Comparison of ENCODE assay signal across 24 mouse cellular contexts in genomic region chr13:109623201-109623600, GRCm38 (mm10).
DNase-seq lines count a peak whose midpoint lies in the region; ATAC-seq and TF ChIP-seq lines count a peak whose summit lies in the region.
"Had no signal": no experiment of that assay in that cellular context is flagged by ENCODE, and none has a peak within 500 bp of the region (broad histone marks: within the 10 kb centered on the region; RNA-seq: fewer than 3 reads in every experiment).

No protein-coding gene starts in this region.

- H3K9me3 ChIP-seq in hindbrain, postnatal 0 days (ENCODE audit: low read length): no peaks in the 10 kb centered on the region
- no peaks in the 10 kb centered on the region for H3K9me3 ChIP-seq in hindbrain, embryonic 10.5 days
- H3K9me3 ChIP-seq: forebrain, embryonic 10.5 days; forebrain, embryonic 13.5 days; heart, embryonic 12.5 days; heart, embryonic 15.5 days; hindbrain, embryonic 12.5 days; hindbrain, embryonic 15.5 days; intestine, embryonic 15.5 days; kidney, embryonic 15.5 days had no signal

- H3K27me3 ChIP-seq in hindbrain, postnatal 0 days (ENCODE audit: insufficient read depth, low read length): no peaks in the 10 kb centered on the region
- no peaks in the 10 kb centered on the region for H3K27me3 ChIP-seq in hindbrain, embryonic 10.5 days (ENCODE audit: insufficient read depth, poor library complexity, severe bottlenecking)
- H3K27me3 ChIP-seq: forebrain, embryonic 13.5 days; heart, embryonic 12.5 days; heart, embryonic 15.5 days; hindbrain, embryonic 12.5 days; hindbrain, embryonic 15.5 days; intestine, embryonic 15.5 days; kidney, embryonic 15.5 days; Patski had no signal

- H3K4me3 ChIP-seq in hindbrain, postnatal 0 days (ENCODE audit: low read length): no peak overlapping the region
- no peak overlapping the region for H3K4me3 ChIP-seq in hindbrain, embryonic 10.5 days
- H3K4me3 ChIP-seq: forebrain, embryonic 10.5 days; forebrain, embryonic 13.5 days; heart, embryonic 12.5 days; heart, embryonic 15.5 days; hindbrain, embryonic 12.5 days; hindbrain, embryonic 15.5 days; intestine, embryonic 15.5 days; kidney, embryonic 15.5 days had no signal

- peak; percentile 53 to 62 for DNase-seq in cerebellum, postnatal 10 days
- no peak for DNase-seq in cerebellum, adult 11 months
- DNase-seq in hindbrain, postnatal 0 days (ENCODE audit: low spot score): peak; percentile 38
- no peak for DNase-seq in hindbrain, embryonic 10.5 days (ENCODE audit: low spot score)
- DNase-seq in 3T3-L1 (ENCODE audit: low read depth, low spot score) (peak; percentile 68), NIH3T3 (ENCODE audit: low read depth) (peak; percentile 44)
- no peak for DNase-seq in gastrocnemius, postnatal 36 days
- DNase-seq: adrenal gland, postnatal 10 days; adrenal gland, postnatal 36 days; cerebellum, adult 18-20 months; gastrocnemius, postnatal 10 days; heart, adult 18-20 months; heart, postnatal 10 days; heart, postnatal 4 days had no signal

- intact Hi-C loops in gastrocnemius, postnatal 36 days (cut with DNase I): no loop called here

- no peaks in the 10 kb centered on the region for H3K36me3 ChIP-seq in hindbrain, postnatal 0 days (ENCODE audit: insufficient read depth, low read length)
- no peaks in the 10 kb centered on the region for H3K36me3 ChIP-seq in hindbrain, embryonic 10.5 days
- H3K36me3 ChIP-seq: forebrain, embryonic 10.5 days; heart, embryonic 12.5 days; heart, embryonic 15.5 days; hindbrain, embryonic 12.5 days; hindbrain, embryonic 15.5 days; intestine, embryonic 15.5 days; kidney, embryonic 15.5 days had no signal

- 44% methylated on average over 2 of the region's 2 CpGs for WGBS in hindbrain, postnatal 0 days
- WGBS in hindbrain, embryonic 10.5 days: 81% methylated on average over 2 of the region's 2 CpGs

- H3K4me2 ChIP-seq in hindbrain, postnatal 0 days (ENCODE audit: low read depth, low read length): no peak overlapping the region
- H3K4me2 ChIP-seq: forebrain, embryonic 13.5 days; hindbrain, embryonic 12.5 days; hindbrain, embryonic 15.5 days; intestine, embryonic 15.5 days; kidney, embryonic 15.5 days had no signal

- no peak for ATAC-seq in hindbrain, postnatal 0 days
- ATAC-seq: forebrain, embryonic 13.5 days; forebrain, embryonic 16.5 days; intestine, embryonic 15.5 days; Patski had no signal

- H3K4me1 ChIP-seq in hindbrain, postnatal 0 days (ENCODE audit: insufficient read depth, low read length): no peaks in the 10 kb centered on the region
- 0 out of 2 replicates have a peak, but pooled peaks cover 3% of the 10 kb centered on the region for H3K4me1 ChIP-seq in hindbrain, embryonic 10.5 days (replicated peaks)
- H3K4me1 ChIP-seq: forebrain, embryonic 10.5 days; forebrain, embryonic 13.5 days; hindbrain, embryonic 12.5 days; intestine, embryonic 15.5 days; kidney, embryonic 15.5 days had no signal

- H3K27ac ChIP-seq in hindbrain, postnatal 0 days: no peak overlapping the region
- no peak overlapping the region for H3K27ac ChIP-seq in hindbrain, embryonic 10.5 days
- H3K27ac ChIP-seq: forebrain, embryonic 10.5 days; forebrain, embryonic 13.5 days; hindbrain, embryonic 12.5 days; hindbrain, embryonic 15.5 days; intestine, embryonic 15.5 days; kidney, embryonic 15.5 days had no signal

- no peak for TF ChIP-seq CTCF in hindbrain, postnatal 0 days (IDR thresholded peaks at IDR 0.05; ENCODE audit: low read depth)

- no peak overlapping the region for H3K9ac ChIP-seq in hindbrain, postnatal 0 days (replicated peaks; ENCODE audit: low read length)
- H3K9ac ChIP-seq: forebrain, embryonic 13.5 days; heart, embryonic 12.5 days; heart, embryonic 15.5 days; hindbrain, embryonic 12.5 days; hindbrain, embryonic 15.5 days; intestine, embryonic 15.5 days; kidney, embryonic 15.5 days had no signal

Comparison
In these comparisons a context has a peak if more than half of its experiments do, and no peak if none do; other contexts are left out.
1. DNase-seq: peak in cerebellum, postnatal 10 days (2 of 2), hindbrain, postnatal 0 days (single experiment), 3T3-L1 (single experiment) and NIH3T3 (single experiment); none in cerebellum, adult 11 months (single experiment), hindbrain, embryonic 10.5 days (single experiment) and gastrocnemius, postnatal 36 days (0 of 2).